Mouse (Mus musculus) spleen, adult 18-20 months (tissue): ENCODE measurements at regions not wholly inside any gene's neighbourhood (a gene's known extent, or its start where the extent isn't known, plus 50 kb on each side); places are given as distances from the start of the nearest gene placed in this dataset.
A peak's percentile ranks its signal among the peaks of the same experiment; 100 is the strongest.

Source experiments
- DNase-seq, 2 experiments: peaks; one replicate each; pipeline ENCODE4 v3.0.0; 2022; ENCODE audit warnings: mixed read lengths in 2 of 2

DNA sequence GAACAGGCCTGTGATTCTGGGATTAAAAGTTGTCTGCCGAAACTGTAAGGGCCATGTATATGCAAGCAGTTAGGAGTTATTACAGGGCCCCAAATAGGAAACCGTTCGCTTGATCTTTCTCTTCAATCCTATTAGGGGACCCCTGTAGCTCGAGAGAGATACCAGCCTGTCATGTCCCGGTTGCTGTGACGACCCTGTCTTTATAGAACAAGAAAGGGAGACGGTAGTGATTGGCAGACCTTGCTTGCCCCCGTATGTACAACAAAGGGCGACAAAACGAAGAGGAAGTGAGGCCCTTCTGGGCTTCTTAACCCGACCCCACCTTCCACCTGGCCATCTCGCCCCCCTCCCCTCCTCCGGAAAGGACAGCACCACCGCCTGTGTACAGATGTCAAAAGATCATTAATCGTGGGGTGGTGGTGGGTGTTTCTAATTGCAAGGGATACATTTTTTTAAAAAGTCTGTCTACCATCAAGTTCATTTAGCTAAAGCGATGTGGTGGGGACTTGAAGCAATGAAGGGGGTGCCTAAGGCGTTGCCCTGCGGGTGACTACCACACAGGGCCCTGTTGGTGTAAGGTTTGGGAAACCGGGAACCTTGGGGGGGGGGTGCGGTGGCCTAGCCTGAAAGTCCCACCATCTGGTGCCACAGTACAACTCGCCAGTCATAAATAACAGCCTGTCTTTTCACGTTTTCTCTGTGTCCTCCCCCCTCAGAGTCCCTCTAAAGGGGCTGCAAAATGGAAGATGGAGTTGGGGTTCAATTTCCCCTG lies 155.1 kb downstream of the Insig2 start:
- no peak for DNase-seq

DNA sequence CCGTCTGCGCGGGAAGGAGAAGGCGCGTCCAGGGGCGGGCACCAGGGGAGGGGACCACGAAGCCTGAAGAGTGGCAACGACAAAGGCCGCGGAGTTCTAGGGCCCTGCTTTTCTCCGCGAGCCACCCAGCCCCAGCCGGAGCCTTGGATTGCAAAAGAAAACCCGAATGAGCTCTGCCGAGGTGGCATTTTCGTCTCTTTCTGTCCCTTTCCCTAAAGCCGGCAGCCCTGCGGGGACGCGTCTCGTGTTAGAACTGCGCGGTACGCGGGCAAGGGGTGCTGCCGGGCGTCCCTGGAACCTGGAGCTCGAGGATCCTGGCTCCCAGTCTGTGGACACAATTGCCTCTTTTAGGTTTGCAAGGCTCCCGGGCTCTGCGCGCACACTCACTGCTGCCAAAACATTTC lies 154.5 kb downstream of the Insig2 start:
- no peak for DNase-seq

DNA sequence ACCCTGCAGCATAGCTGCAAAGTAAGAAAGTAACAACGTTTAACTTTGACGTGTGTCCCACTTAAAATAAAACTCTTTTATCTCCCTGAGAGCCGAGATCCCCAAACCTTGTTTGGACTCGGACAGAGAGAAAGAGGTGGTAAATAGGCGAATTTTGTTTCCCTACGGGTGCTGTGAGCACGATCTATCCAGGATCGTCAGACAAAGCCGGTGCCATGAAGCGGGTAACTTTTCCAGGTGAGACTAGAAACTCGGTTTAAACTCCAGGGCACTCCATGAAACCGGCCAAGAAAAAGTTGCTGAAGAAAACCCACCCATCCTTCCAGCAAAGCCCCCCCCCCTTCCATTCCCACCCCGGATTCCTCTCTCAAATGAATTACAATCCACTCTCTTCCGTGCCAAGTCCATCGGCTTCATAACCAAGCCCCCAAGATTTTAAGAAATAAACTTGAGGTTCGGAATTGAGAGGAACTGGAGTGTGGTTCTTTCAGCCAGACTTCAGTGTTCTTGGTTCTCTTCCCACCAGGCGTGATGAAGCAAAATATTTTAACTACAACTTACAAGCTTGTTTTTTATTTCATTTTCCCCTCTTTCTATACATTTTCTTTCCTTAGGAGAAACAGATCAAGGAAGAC lies 153.7 kb downstream of the Insig2 start:
- DNase-seq = no peak

DNA sequence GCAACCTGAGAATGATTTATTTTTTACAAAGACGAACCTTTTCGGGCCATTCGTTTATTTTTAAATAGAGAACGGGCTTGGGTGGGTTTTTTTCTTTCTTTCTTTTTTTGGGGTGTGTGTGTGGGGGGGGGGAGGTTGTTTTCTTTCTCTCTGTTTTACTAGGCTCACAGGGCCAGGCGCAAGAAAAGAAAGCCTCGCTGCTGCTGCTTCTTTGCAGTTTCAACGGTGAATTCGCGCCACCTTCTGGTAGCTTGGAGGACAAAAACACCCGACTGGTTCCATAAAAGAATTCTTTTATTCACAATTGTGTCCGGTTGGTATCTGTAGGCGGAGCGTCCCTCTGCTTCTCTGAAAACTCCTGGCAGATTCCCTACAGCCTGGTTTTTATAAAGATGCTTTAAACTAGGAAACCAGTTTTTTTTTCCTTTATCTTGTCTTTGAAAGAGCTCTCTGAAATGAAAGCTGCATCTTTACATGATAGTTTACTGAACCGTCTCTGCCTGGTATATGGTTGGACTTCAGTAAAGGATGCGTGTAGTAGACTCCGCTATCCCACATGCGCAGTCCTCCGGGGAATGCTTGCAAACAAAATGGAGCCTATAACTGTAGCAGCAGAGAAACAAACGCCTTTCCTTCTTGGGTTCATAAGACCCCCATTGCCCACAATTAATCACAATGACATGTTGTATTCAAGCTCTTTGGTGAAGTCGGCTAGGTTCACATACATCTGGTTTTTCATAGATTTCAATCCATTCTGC lies 151.9 kb downstream of the Insig2 start:
- DNase-seq = peak in 1 of 2 experiments; percentile 26

DNA sequence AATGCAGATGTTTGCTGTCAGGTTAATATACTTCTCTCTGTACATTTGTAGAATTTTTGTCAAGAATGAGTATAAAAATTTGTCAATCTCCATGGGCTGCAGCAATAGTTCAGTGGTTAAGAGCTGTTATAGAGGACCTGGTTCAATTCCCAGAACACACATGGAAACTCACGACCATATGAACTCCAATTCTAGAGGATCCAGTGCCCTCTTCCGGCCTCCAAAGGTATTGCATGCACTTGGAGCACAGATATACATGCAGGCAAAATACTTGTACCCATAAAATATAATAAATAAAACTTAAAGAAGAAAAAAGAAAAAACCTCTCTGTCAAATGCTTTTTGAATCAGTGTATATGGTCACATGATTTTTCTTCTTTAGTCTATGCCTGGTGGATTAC lies 143.5 kb downstream of the Insig2 start:
- DNase-seq = no peak

DNA sequence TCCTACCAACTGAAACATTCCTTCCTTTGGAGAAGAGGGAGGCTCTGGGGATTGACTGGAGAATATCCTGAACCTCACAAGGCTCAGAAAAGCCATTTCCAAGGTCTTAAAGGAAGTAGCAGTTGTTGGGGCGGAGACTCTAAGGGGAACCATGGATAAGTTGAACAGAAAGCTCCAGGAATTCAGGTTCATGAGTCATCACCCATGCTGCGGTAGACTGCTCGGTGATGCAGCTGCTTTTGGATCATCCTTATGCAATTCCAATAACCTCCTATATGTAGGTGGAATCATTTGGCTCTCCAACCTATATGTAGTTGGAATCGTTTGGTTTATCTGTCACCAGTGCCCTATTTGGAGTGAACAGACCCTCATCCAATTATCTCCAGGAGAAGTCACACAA lies 137.6 kb downstream of the Insig2 start:
- DNase-seq = no peak

DNA sequence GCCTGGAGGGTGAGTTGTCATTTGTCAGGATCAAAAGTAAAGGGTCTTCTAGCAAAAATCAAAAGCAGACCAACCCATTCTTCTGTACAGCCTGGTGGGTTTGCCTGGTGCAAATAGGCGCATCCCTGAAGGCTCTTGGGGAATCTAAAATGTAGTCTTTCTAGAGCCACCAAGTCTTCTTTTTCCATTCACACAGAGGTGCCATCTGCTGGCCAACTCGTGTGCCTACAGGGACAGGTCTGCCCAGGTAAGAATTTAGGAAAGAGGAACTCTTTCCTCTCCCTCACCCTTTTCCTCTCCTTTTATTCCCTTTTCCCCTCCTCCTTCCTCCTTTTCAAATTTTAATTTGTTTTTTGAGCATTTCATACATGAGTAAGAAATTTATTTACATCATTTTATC lies 116.5 kb downstream of the Insig2 start:
- DNase-seq = no peak

DNA sequence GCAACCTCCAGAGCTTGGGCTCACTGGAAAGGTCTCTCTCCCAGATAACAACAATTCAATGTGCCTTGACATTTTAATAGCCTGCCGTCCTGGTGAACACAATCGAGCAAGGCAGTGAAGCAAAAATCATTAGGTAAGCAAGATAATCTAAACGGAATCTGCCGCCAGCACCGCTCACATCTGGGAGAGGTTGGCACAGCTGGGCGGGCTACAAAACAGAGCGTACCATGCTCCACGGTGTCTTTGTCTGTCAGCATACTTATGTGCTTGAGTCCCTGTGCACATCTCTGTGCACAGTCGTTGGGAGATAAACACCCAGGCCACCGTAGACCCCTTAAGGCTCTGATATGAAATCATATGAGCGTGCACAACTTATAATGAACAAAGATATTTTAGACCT lies 108.1 kb downstream of the Insig2 start:
- no peak for DNase-seq

DNA sequence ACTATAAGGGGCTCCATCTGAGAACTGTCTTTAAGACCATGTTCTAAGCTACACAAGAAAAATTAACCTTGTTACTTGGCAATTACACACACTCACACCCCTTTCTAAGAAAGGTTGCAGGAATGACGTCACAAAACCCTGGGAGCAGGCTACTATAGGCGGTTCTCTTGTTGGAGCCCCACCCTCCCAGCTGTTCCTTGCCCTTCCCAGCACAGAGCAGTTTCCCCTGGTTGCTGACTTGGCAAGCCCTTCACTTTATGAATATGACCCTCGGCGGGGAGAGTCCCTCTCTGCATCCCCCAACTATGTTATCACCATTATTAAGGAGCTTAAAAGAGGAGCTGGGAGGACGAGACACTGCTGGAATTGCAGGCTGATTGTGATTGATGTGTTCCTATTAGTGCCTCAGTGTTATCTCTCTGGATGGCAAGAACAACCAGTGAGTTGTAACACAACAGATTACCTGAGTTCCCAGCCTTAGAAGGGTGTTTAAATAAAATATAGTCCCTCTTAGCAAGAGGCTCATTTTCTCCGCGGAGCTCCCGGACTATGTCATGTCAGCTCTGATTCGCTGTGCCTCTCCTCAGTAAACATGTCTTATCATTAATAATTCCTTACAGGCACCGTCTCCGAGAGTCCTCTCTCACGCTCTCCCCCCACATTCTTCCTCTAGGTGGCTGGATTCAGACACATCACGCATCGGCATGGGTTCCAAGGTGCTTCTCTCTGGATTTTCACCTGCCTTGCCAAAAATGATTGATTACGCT lies 105.7 kb downstream of the Insig2 start:
- DNase-seq = no peak

DNA sequence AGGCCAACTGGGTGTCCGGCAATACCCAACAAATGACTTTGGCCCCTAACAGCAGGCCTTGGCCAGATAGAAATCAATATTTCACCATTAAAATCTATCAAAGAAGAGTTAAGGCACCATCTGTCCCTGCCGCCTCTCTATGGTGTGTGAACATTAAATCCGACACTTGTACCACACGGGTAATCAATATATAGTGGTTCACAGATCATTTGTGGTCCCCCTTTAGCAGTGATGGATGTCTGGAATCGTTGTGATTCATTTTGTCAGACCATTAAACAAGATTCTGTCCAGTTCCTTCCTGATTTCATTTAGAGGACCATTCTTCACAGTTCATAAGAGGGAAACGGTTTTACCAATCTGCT lies 105.2 kb downstream of the Insig2 start:
- DNase-seq = no peak

DNA sequence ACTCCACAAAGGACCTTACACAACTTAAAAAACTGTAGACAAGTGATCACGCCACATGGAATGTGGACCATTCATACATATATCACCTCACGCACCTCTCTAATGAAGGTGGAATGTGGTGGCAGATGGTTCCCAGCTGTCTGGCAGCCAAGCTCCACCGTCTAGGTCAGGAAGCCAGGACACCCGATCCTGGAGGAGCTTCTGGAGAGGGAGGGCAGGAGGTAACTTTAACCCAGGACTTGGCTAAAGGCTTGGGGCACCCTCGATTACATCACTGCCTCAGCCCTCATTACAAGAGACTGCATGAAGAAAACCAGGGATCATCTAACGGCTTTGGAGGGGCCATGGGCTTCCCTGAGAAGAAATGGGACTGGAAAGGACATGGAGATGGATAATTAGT lies 88.8 kb downstream of the Insig2 start:
- no peak for DNase-seq

DNA sequence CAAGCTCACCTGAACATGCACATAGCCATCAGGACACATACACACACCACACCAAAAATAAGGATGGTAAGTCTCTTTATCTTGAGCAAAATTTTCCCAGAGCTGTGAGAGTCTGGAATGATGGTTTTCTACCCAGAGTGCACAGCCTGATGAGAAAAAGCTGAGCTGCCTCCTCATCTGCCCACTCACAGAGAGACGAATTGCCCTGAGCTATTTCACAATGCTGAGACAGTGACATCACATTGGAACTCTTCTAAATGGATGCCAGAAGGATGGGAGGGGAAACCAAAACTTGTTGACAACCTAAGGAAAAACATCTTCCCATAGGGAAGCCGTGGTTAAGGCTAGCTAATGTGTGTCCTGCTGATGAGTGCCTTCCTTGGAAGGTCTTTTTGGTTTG lies 84.8 kb downstream of the Insig2 start:
- no peak for DNase-seq

DNA sequence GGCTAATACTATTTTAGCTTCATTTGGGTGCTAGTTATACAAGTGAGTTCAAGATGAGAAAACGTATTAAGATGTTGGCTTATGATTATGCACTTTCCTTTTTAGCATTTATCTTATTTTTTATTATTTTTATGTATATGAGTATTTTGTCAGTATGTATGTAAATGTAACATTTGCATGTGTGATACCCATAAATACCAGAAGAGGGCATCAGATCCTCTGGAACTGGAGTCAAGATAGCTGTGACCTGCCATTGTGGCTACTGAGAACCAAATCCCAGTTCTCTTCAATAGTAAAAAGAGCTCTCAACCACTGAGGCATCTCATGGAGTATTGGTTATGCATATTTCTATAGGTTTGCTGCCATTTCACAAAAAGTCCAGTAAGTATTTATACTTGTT lies 83.3 kb downstream of the Insig2 start:
- DNase-seq = no peak

DNA sequence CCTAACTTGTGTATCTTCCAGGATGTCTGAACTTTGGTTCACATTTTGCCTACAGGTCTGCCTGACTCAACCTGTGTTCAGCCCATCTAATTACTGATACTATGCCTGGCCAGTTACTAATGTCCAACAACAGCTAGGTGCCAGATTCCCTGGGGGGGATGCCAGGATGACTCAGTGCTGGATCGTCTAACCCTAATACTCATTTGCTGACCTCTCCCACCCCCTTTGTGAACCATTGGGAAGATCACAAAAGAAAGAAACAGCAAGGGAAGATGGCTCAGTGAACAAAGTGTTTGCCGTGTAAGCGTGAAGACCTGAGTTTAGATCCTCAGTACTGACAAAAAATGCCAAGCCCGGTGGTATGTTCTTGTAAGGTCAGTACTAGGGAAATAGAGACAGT lies 81.7 kb downstream of the Insig2 start:
- DNase-seq = no peak

DNA sequence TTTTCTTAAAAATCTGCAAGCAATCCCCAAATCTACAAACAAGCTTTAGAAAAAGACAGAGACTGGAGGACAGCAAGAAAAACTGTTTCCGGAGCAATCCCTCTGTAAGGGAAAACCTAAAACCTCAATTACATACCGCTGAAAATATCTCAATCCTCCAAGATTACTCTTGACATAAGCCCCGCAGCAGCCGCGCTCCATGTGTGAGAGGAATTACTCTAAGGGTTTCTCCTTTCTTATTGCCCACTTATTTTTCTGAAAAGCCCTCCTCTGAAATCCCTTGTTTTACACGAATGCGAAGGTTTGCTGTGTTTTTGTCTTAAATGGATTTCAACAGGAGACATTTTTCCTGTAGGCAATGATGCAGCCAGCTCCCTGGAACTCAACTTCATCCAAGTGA lies 80.3 kb downstream of the Insig2 start:
- no peak for DNase-seq

DNA sequence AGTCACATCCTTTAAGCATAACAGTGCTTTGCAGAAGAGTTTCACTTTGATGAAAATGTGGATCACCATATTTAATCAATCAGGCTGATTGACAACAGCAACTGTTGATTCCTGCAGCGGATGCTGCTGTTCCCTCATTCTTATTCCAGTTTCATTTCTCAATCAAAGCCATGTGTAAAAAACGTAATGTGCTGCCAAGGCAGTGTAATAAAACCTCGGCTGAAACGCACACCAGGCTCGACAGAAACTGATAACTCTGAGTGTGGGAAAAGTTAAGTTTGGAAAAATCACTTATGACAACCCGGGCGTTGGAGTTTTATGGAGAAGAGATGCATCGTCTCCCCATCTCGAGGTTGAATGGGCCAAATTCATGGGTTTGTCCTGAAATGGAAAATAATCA lies 78.2 kb downstream of the Insig2 start:
- DNase-seq = no peak
